Mouse (Mus musculus): ENCODE measurements around the gene Edem1. TPM values are rescaled to one million over a fixed set of nuclear protein-coding genes. Genes with fewer than 3 reads are reported as not detected.

The Edem1 gene
- polyA plus RNA-seq, 1 experiment from 2014 or later = 26.4 TPM

DNA sequence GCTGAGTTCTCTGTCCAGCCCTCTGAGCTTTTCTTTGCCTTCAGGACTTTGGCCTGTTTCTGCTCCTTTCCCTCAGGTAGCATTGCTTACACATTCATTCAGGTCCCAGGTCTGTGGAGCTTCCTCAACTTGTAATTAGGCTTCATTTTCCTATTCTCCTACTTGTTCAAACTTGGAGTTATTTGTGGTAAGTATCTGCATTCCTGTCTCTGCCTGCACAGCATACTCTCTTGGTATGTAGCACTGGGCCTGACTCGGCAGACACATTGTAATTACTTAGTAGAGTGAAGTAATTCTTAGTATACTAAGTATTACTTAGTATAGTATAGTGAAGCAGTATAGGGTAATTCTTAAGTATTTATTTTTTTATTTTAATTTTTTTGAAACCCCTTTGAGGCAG, 32.5 kb upstream of the Edem1 start:
- Histone ChIP-seq H3K4me1 (ENCODE audit: control insufficient read depth, insufficient read depth, low read length) (0 out of 2 replicates have a peak, but pooled peaks cover 2% of the 10 kb centered on the region), H3K36me3 (ENCODE audit: control insufficient read depth, insufficient read depth, low read length) (no peaks in the 10 kb centered on the region), H3K27ac (ENCODE audit: low read depth, low read length) (no peak overlapping the region), H3K27me3 (ENCODE audit: control insufficient read depth, insufficient read depth, low read length) (no peaks in the 10 kb centered on the region), H3K4me3 (ENCODE audit: low read length) (no peak overlapping the region), H3K4me2 (replicated peaks; ENCODE audit: low read depth, low read length) (no peak overlapping the region), H3K9ac (ENCODE audit: low read depth, low read length) (no peak overlapping the region), H3K9me3 (ENCODE audit: control insufficient read depth, low read length) (no peaks in the 10 kb centered on the region)
- no peak for ATAC-seq (ENCODE audit: low FRiP score, low TSS enrichment)
- WGBS = 69% methylated on average over 1 of the region's 1 CpGs

DNA sequence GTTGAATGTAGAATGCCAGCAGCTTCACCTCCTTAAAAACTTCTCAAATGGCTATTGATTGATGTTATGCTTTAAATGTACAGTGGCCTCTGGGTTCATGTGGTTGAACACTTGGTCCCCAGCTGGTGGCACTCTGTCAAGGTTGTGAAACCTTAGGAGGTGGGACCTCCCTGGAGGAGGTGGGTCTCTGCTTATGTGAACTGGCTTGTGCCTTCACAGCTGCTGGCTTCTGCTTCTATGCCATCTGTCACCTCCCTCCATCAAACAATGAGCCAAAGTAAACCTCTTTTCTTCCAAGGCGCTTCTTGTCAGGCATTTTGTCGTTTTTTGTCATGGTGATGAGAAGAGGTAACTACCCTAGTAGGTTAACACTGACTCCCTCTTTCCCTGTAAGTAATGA, 31.7 kb upstream of the Edem1 start:
- H3K9me3 ChIP-seq (ENCODE audit: control insufficient read depth, low read length) = no peaks in the 10 kb centered on the region
- H3K27me3 ChIP-seq (ENCODE audit: control insufficient read depth, insufficient read depth, low read length) = no peaks in the 10 kb centered on the region
- peak; percentile 92 for ATAC-seq (ENCODE audit: low FRiP score, low TSS enrichment)
- 0 out of 2 replicates have a peak, but pooled peaks cover 2% of the 10 kb centered on the region for H3K4me1 ChIP-seq (ENCODE audit: control insufficient read depth, insufficient read depth, low read length)
- H3K4me2 ChIP-seq (replicated peaks; ENCODE audit: low read depth, low read length) = no peak overlapping the region
- H3K36me3 ChIP-seq (ENCODE audit: control insufficient read depth, insufficient read depth, low read length) = no peaks in the 10 kb centered on the region
- H3K9ac ChIP-seq (ENCODE audit: low read depth, low read length) = no peak overlapping the region
- 32% methylated on average over 2 of the region's 2 CpGs for WGBS
- H3K27ac ChIP-seq (ENCODE audit: low read depth, low read length) = no peak overlapping the region
- no peak overlapping the region for H3K4me3 ChIP-seq (ENCODE audit: low read length)

DNA sequence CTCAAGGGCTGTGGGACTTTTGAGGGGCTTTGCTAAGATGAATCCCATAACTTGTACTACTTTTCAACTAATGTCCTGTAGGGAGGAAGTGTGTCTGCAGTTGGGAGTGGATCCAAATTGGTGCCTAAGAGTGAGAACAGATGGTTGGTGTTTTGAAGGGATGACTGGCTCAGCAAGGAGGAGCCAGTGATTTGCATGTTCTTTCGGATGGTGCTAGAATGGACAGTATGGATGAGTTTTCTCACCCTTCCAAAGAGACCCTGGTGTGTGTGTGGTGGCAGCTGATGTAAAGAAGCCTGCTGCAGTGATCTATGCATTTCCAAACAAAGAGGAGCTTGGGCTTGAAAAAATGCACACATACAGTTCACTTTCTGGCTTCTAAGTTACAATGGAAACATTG, 23.2 kb upstream of the Edem1 start:
- 13% methylated on average over 1 of the region's 1 CpGs for WGBS
- H3K36me3 ChIP-seq (ENCODE audit: control insufficient read depth, insufficient read depth, low read length) = no peaks in the 10 kb centered on the region
- H3K9me3 ChIP-seq (ENCODE audit: control insufficient read depth, low read length) = no peaks in the 10 kb centered on the region
- H3K4me1 ChIP-seq (ENCODE audit: control insufficient read depth, insufficient read depth, low read length) = peaks cover 17% of the 10 kb centered on the region; the same call in 1 of the 2 replicates
- H3K4me3 ChIP-seq (ENCODE audit: low read length) = no peak overlapping the region
- ATAC-seq (ENCODE audit: low FRiP score, low TSS enrichment) = peak; percentile 84
- H3K4me2 ChIP-seq (replicated peaks; ENCODE audit: low read depth, low read length) = no peak overlapping the region
- H3K9ac ChIP-seq (ENCODE audit: low read depth, low read length) = no peak overlapping the region
- peak overlapping the region; percentile 47; the same call in 1 of the 2 replicates for H3K27ac ChIP-seq (ENCODE audit: low read depth, low read length)
- no peaks in the 10 kb centered on the region for H3K27me3 ChIP-seq (ENCODE audit: control insufficient read depth, insufficient read depth, low read length)

DNA sequence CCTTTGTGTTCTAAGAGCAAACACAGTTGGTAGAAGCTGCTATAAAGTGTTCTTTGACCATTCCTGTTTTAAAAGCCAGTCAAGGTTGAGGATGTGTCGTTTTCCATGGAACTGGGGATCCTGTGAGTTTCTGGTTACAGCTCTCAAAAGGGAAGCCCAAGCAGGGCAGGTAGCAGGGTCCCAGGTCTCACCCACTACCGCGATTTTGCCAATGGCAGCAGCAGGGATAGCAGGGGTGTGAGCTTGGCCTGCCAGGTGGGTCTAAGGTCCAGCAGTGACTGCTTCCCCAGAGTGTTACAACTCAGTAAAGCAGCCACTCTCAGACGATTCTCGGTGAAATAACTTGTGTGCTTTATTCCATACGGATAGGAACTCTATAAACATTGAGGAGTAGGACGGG, 22.6 kb upstream of the Edem1 start:
- Histone ChIP-seq H3K4me2 (replicated peaks; ENCODE audit: low read depth, low read length) (no peak overlapping the region), H3K9ac (ENCODE audit: low read depth, low read length) (no peak overlapping the region), H3K36me3 (ENCODE audit: control insufficient read depth, insufficient read depth, low read length) (no peaks in the 10 kb centered on the region), H3K9me3 (ENCODE audit: control insufficient read depth, low read length) (no peaks in the 10 kb centered on the region), H3K27me3 (ENCODE audit: control insufficient read depth, insufficient read depth, low read length) (no peaks in the 10 kb centered on the region), H3K27ac (ENCODE audit: low read depth, low read length) (peak overlapping the region; percentile 30; the same call in 1 of the 2 replicates), H3K4me3 (ENCODE audit: low read length) (no peak overlapping the region), H3K4me1 (ENCODE audit: control insufficient read depth, insufficient read depth, low read length) (peaks cover 17% of the 10 kb centered on the region; the same call in 1 of the 2 replicates)
- 0 out of 2 replicates have a peak, but pooled peaks have one; percentile 43 for ATAC-seq (ENCODE audit: low FRiP score, low TSS enrichment)
- 57% methylated on average over 7 of the region's 7 CpGs for WGBS

DNA sequence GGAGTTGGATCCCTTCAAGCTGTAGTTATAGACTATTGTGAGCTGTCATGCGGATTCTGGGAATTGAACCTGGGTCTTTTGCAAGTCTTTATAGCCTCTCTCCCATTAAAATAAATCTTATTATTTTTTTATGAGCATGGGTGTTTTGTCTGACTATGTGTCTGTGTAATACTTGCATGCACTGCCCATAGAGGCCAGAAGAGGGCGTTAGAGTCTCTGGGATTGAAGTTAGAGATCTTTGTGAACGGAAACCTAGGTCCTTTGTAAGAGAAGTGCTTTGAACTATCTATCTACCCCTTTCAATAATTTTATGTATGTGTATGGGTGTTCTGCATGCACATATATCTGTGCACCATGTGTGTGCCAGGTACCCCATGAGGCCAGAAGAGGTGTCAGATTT, 21.0 kb upstream of the Edem1 start:
- no peaks in the 10 kb centered on the region for H3K36me3 ChIP-seq (ENCODE audit: control insufficient read depth, insufficient read depth, low read length)
- no peak overlapping the region for H3K27ac ChIP-seq (ENCODE audit: low read depth, low read length)
- no peak overlapping the region for H3K4me2 ChIP-seq (replicated peaks; ENCODE audit: low read depth, low read length)
- no peak overlapping the region for H3K4me3 ChIP-seq (ENCODE audit: low read length)
- 76% methylated on average over 3 of the region's 3 CpGs for WGBS
- peaks cover 20% of the 10 kb centered on the region; the same call in 1 of the 2 replicates for H3K4me1 ChIP-seq (ENCODE audit: control insufficient read depth, insufficient read depth, low read length)
- no peak overlapping the region for H3K9ac ChIP-seq (ENCODE audit: low read depth, low read length)
- no peaks in the 10 kb centered on the region for H3K27me3 ChIP-seq (ENCODE audit: control insufficient read depth, insufficient read depth, low read length)
- H3K9me3 ChIP-seq (ENCODE audit: control insufficient read depth, low read length) = no peaks in the 10 kb centered on the region
- ATAC-seq (ENCODE audit: low FRiP score, low TSS enrichment) = no peak

DNA sequence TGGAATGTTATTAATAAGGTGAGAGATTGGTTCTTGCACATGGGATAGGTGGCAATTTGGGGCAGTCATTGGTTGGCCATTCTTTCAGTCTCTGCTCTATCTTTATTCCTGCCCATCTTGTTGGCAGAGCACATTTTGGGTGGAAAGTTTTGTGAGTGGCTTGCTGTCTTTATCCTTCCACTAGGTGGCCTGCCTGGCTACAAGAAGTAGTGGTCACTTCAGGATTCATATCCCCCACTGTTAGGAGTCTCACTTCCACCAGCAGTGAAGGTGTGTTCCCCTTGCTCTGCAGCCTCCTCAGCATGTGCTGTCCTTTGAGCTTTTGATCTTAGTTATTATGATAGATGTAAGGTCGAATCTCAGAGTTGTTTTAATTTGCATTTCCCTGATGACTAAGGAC, 19.7 kb upstream of the Edem1 start:
- H3K9me3 ChIP-seq (ENCODE audit: control insufficient read depth, low read length) = no peaks in the 10 kb centered on the region
- 81% methylated on average over 1 of the region's 1 CpGs for WGBS
- H3K36me3 ChIP-seq (ENCODE audit: control insufficient read depth, insufficient read depth, low read length) = no peaks in the 10 kb centered on the region
- no peak overlapping the region for H3K9ac ChIP-seq (ENCODE audit: low read depth, low read length)
- ATAC-seq (ENCODE audit: low FRiP score, low TSS enrichment) = no peak
- H3K4me2 ChIP-seq (replicated peaks; ENCODE audit: low read depth, low read length) = no peak overlapping the region
- H3K4me3 ChIP-seq (ENCODE audit: low read length) = no peak overlapping the region
- H3K27me3 ChIP-seq (ENCODE audit: control insufficient read depth, insufficient read depth, low read length) = no peaks in the 10 kb centered on the region
- H3K4me1 ChIP-seq (ENCODE audit: control insufficient read depth, insufficient read depth, low read length) = peaks cover 20% of the 10 kb centered on the region; the same call in 1 of the 2 replicates
- no peak overlapping the region for H3K27ac ChIP-seq (ENCODE audit: low read depth, low read length)

DNA sequence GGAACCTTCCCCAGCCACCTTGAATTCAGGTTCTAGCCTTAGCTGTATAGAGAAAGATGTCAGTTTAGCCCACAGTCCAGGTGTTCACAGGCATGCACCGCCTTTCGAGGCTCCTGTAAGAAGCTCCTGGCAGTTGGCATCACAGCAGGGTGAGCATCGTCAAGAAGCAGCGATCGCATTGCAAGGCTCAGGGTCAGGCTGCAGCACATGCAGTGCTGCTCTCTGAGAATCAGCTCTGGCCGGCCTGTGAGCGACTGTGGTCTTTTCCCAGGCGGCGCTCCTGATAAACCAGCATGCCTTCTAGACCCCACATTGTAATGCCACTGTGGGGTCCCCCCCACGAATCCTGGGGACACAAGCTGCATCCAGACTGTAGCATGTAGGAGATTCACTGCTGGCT, 18.2 kb upstream of the Edem1 start:
- no peak overlapping the region for H3K4me3 ChIP-seq (ENCODE audit: low read length)
- no peaks in the 10 kb centered on the region for H3K9me3 ChIP-seq (ENCODE audit: control insufficient read depth, low read length)
- no peak overlapping the region for H3K4me2 ChIP-seq (replicated peaks; ENCODE audit: low read depth, low read length)
- H3K27me3 ChIP-seq (ENCODE audit: control insufficient read depth, insufficient read depth, low read length) = no peaks in the 10 kb centered on the region
- H3K4me1 ChIP-seq (ENCODE audit: control insufficient read depth, insufficient read depth, low read length) = peaks cover 14% of the 10 kb centered on the region; the same call in 1 of the 2 replicates
- peaks cover under 1% of the 10 kb centered on the region; the same call in 1 of the 2 replicates for H3K36me3 ChIP-seq (ENCODE audit: control insufficient read depth, insufficient read depth, low read length)
- WGBS = 66% methylated on average over 10 of the region's 10 CpGs
- H3K9ac ChIP-seq (ENCODE audit: low read depth, low read length) = no peak overlapping the region
- ATAC-seq (ENCODE audit: low FRiP score, low TSS enrichment) = no peak
- no peak overlapping the region for H3K27ac ChIP-seq (ENCODE audit: low read depth, low read length)

DNA sequence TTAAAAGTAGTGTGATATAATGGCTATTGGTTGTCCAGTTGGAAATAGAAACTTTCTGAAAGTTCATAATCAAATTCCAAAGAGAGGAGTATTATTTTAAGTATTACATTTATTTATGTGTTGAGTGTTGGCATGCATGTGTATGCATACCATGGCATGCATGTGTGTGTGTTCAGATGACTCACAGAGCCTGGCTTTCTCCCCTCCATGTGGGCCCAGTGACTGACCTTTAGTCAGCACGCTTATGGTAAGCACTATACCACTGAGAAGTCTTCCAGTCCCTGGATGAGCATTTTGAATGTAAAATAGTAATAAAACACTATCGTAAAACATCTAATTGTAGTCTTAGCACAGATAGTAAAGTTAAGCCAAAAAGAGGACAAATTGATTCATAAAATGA, 16.3 kb upstream of the Edem1 start:
- Histone ChIP-seq H3K4me2 (replicated peaks; ENCODE audit: low read depth, low read length) (no peak overlapping the region), H3K27ac (ENCODE audit: low read depth, low read length) (no peak overlapping the region), H3K9me3 (ENCODE audit: control insufficient read depth, low read length) (no peaks in the 10 kb centered on the region), H3K4me3 (ENCODE audit: low read length) (no peak overlapping the region), H3K4me1 (ENCODE audit: control insufficient read depth, insufficient read depth, low read length) (0 out of 2 replicates have a peak, but pooled peaks cover 3% of the 10 kb centered on the region), H3K36me3 (ENCODE audit: control insufficient read depth, insufficient read depth, low read length) (peaks cover 8% of the 10 kb centered on the region; the same call in 1 of the 2 replicates), H3K27me3 (ENCODE audit: control insufficient read depth, insufficient read depth, low read length) (no peaks in the 10 kb centered on the region), H3K9ac (ENCODE audit: low read depth, low read length) (no peak overlapping the region)
- 89% methylated on average over 2 of the region's 2 CpGs for WGBS
- ATAC-seq (ENCODE audit: low FRiP score, low TSS enrichment) = no peak

DNA sequence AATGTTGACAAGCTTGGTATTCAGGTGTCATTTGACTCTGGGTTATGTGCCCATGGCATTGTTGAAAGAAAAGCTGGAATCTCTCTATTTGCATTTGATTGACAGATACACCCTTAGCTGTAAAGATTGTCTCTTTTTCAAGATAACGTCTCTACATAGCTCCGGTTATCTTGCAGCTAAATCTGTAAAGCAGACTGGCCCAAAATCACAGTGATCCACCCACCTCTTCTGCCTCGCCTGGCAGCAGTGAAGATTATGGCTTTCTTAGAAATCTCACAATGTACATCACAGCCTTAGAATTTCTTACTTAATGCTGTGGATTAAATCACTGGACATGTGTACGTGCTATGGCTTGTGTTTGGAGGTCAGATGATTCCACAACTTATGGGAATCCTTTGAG, 10.9 kb upstream of the Edem1 start:
- no peak overlapping the region for H3K4me3 ChIP-seq (ENCODE audit: low read length)
- H3K27ac ChIP-seq (ENCODE audit: low read depth, low read length) = no peak overlapping the region
- H3K36me3 ChIP-seq (ENCODE audit: control insufficient read depth, insufficient read depth, low read length) = peaks cover 50% of the 10 kb centered on the region; the same call in 1 of the 2 replicates
- no peak overlapping the region for H3K9ac ChIP-seq (ENCODE audit: low read depth, low read length)
- H3K4me1 ChIP-seq (ENCODE audit: control insufficient read depth, insufficient read depth, low read length) = no peaks in the 10 kb centered on the region
- no peaks in the 10 kb centered on the region for H3K27me3 ChIP-seq (ENCODE audit: control insufficient read depth, insufficient read depth, low read length)
- H3K9me3 ChIP-seq (ENCODE audit: control insufficient read depth, low read length) = no peaks in the 10 kb centered on the region
- no peak for ATAC-seq (ENCODE audit: low FRiP score, low TSS enrichment)
- WGBS = 86% methylated on average over 4 of the region's 4 CpGs
- H3K4me2 ChIP-seq (replicated peaks; ENCODE audit: low read depth, low read length) = no peak overlapping the region

All from kidney, embryonic 14.5 days (tissue).